Mouse (Mus musculus) ES-Bruce4 (cell line): ENCODE measurements at regions not wholly inside any gene's neighbourhood (a gene's known extent, or its start where the extent isn't known, plus 50 kb on each side); places are given as distances from the start of the nearest gene placed in this dataset.

Source experiments
- H3K27ac ChIP-seq: 2 replicates; pipeline ENCODE4 v1.5.1; 2012; ENCODE audit warnings: low read length, inconsistent platforms; ENCODE audit not compliant: insufficient read depth
- H3K27me3 ChIP-seq: 2 replicates; pipeline ENCODE4 v1.6.1; 2012; ENCODE audit warnings: mild to moderate bottlenecking, low read length, inconsistent platforms; ENCODE audit not compliant: control insufficient read depth, poor library complexity, insufficient read depth, severe bottlenecking
- H3K36me3 ChIP-seq: 2 replicates; pipeline ENCODE4 v1.6.1; 2012; ENCODE audit warnings: inconsistent platforms, mild to moderate bottlenecking, low read length, moderate library complexity; ENCODE audit not compliant: control insufficient read depth, poor library complexity, insufficient read depth, severe bottlenecking
- H3K4me1 ChIP-seq: one replicate; pipeline ENCODE4 v1.8.1; 2011; ENCODE audit warnings: low read length; ENCODE audit not compliant: control insufficient read depth, insufficient read depth
- H3K4me3 ChIP-seq: 2 replicates; pipeline ENCODE4 v1.5.1; 2011; ENCODE audit warnings: low read depth, mild to moderate bottlenecking, low read length
- H3K9ac ChIP-seq: 2 replicates; pipeline ENCODE4 v1.6.1; 2012; ENCODE audit warnings: low read depth, mild to moderate bottlenecking, inconsistent platforms; ENCODE audit not compliant: poor library complexity, severe bottlenecking
- H3K9me3 ChIP-seq: replicated peaks from 2 replicates; pipeline ENCODE4 v1.6.1; 2012; ENCODE audit warnings: mild to moderate bottlenecking, low read length, inconsistent platforms; ENCODE audit not compliant: control insufficient read depth, poor library complexity, insufficient read depth, severe bottlenecking
- CTCF ChIP-seq: IDR thresholded peaks from one replicate; pipeline ENCODE4 v1.8.1; 2011; ENCODE audit warnings: low read depth, low read length
- EP300 ChIP-seq: IDR thresholded peaks from 2 replicates; pipeline ENCODE4 v1.6.1; 2011; ENCODE audit warnings: low read depth, low read length; ENCODE audit not compliant: insufficient read depth
- POLR2A ChIP-seq: IDR thresholded peaks from one replicate; pipeline ENCODE4 v1.8.1; 2011; ENCODE audit warnings: low read length; ENCODE audit not compliant: insufficient read depth

DNA sequence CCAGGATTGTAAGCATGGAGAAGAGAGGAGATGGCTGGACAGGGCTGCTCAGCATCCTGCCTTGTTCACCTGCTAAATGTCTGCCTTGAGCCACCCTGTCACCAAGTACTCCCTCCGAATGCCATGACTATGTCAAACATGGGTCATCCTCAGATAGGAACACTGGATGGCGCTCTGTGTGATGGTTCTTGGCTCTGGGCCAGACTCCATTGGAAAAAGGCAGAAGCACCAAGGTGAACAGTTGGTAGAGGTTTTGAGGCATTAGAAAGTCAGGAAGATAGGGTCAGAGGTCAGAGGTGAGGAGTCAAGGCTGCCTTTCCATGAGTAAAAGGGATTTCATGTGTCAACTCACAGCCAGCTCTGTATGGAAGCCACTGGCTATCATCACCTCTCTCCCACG is 471.9 kb downstream of the Tcerg1l start:
- no peak overlapping the region for H3K9ac ChIP-seq
- no peaks in the 10 kb centered on the region; the same call in 1 of the 2 replicates for H3K27me3 ChIP-seq
- no peak overlapping the region for H3K27ac ChIP-seq
- H3K4me1 ChIP-seq: no peaks in the 10 kb centered on the region
- no peaks in the 10 kb centered on the region for H3K36me3 ChIP-seq
- H3K4me3 ChIP-seq: no peak overlapping the region
- TF ChIP-seq EP300 (no peak), CTCF (no peak), POLR2A (no peak)
- H3K9me3 ChIP-seq: no peaks in the 10 kb centered on the region

GRCm38 (mm10) chr7:137927371-137927770 is 470.2 kb downstream of the Tcerg1l start:
- no peaks in the 10 kb centered on the region for H3K9me3 ChIP-seq

DNA sequence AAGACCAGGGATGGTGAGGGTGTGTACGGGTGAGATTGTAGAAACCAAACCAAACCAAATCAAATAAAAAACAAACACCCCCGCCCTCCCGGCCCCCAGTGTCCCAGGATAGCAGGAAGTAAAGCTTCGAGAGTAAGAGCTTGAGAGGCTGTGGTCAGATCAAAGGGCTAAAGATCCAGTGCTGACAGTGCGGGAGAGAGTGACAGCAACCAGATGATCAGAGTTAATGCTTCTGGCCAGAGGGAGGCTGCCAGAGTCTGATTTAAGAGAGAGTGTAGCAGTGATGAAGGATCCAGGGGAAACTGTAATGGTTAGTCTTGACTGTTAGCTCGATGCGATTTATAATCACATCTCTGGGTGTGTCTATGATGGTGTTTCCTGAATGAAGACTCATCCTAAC is 467.3 kb downstream of the Tcerg1l start:
- no peaks in the 10 kb centered on the region; the same call in 1 of the 2 replicates for H3K27me3 ChIP-seq
- no peak overlapping the region for H3K4me3 ChIP-seq
- no peak for TF ChIP-seq CTCF
- no peak for TF ChIP-seq EP300
- no peak for TF ChIP-seq POLR2A
- no peaks in the 10 kb centered on the region for H3K4me1 ChIP-seq
- H3K9me3 ChIP-seq: no peaks in the 10 kb centered on the region
- H3K36me3 ChIP-seq: no peaks in the 10 kb centered on the region
- no peak overlapping the region for H3K9ac ChIP-seq
- no peak overlapping the region for H3K27ac ChIP-seq

More at GRCm38 (mm10) chr7:137927371-137927770, 470.2 kb downstream of the Tcerg1l start:
- Histone ChIP-seq H3K27me3 (no peaks in the 10 kb centered on the region; the same call in 1 of the 2 replicates), H3K36me3 (no peaks in the 10 kb centered on the region), H3K27ac (no peak overlapping the region), H3K9ac (no peak overlapping the region), H3K4me3 (no peak overlapping the region), H3K4me1 (no peaks in the 10 kb centered on the region)
- no peak for TF ChIP-seq CTCF
- TF ChIP-seq EP300: no peak
- TF ChIP-seq POLR2A: no peak

DNA sequence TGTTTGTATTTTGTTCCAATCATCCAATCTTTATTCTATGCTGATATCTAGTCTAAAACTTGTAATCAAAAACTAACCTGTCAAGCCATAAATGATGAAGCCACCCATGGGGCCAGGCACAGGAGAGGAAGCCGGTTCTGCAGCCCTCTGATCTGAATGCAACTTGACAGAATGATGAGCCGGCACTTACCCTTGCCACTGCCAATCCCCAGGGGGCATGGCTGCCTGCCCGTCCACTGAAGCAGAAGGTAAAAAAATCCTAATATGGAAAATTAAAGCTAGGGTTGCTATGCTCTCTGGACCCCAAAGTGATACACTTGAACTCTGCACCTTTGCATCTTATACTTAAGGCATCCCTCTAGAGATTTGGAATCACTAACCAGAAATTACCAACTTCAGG is 461.6 kb downstream of the Tcerg1l start:
- TF ChIP-seq CTCF (no peak), EP300 (no peak), POLR2A (no peak)

GRCm38 (mm10) chr7:137939116-137939515 is 458.4 kb downstream of the Tcerg1l start:
- TF ChIP-seq EP300 (no peak), POLR2A (no peak), CTCF (no peak)
- H3K9me3 ChIP-seq: no peaks in the 10 kb centered on the region
- no peak overlapping the region for H3K27ac ChIP-seq
- no peaks in the 10 kb centered on the region for H3K4me1 ChIP-seq
- no peaks in the 10 kb centered on the region for H3K36me3 ChIP-seq
- no peak overlapping the region for H3K9ac ChIP-seq
- H3K4me3 ChIP-seq: no peak overlapping the region
- no peaks in the 10 kb centered on the region for H3K27me3 ChIP-seq

More for the DNA sequence above, 461.6 kb downstream of the Tcerg1l start:
- no peak overlapping the region for H3K9ac ChIP-seq
- no peak overlapping the region for H3K4me3 ChIP-seq
- H3K4me1 ChIP-seq: no peaks in the 10 kb centered on the region
- H3K36me3 ChIP-seq: no peaks in the 10 kb centered on the region
- H3K9me3 ChIP-seq: no peaks in the 10 kb centered on the region
- no peak overlapping the region for H3K27ac ChIP-seq
- H3K27me3 ChIP-seq: no peaks in the 10 kb centered on the region

DNA sequence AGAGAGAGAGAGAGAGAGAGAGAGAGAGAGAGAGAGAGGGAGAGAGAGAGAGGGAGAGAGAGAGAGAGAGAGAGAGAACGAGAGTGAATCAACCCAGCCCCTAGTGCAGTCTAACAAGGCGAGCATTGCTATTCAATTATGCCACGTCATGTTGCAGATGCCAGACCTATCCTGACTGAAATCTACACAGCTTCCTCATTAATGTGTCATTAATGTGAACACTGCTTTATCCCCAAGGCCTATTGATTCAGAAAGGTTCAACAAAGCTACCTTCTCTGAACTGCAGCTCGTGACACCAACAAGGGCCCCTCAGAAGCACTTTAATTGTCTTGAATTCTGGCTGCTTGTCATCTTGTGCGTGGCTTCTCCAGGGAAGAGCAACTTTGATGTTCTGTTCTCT is 457.4 kb downstream of the Tcerg1l start:
- Histone ChIP-seq H3K27ac (no peak overlapping the region), H3K9me3 (no peaks in the 10 kb centered on the region), H3K27me3 (no peaks in the 10 kb centered on the region), H3K36me3 (no peaks in the 10 kb centered on the region), H3K4me1 (no peaks in the 10 kb centered on the region), H3K9ac (no peak overlapping the region), H3K4me3 (no peak overlapping the region)
- no peak for TF ChIP-seq EP300
- TF ChIP-seq CTCF: no peak
- no peak for TF ChIP-seq POLR2A
